Comparison of ENCODE assay signal across 13 mouse cellular contexts in genomic region chr4:125756393-125756792, GRCm38 (mm10).
DNase-seq lines count a peak whose midpoint lies in the region.
"Had no signal": no experiment of that assay in that cellular context is flagged by ENCODE, and none has a peak within 500 bp of the region (broad histone marks: within the 10 kb centered on the region; RNA-seq: fewer than 3 reads in every experiment).

No protein-coding gene starts in this region.

- peak; percentile 5 to 14 for DNase-seq in frontal cortex, postnatal 36 days (ENCODE audit: low spot score in 2 of 2)
- DNase-seq in frontal cortex, postnatal 25 days (ENCODE audit: low spot score in 2 of 2), result no peak
- peak; percentile 15 for DNase-seq in layer of hippocampus, adult 11-12 months (ENCODE audit: low spot score)
- DNase-seq in layer of hippocampus, adult 9-10 months (ENCODE audit: low spot score), result no peak
- peak; percentile 8 to 17 for DNase-seq in right cerebral cortex, adult 2 months (ENCODE audit: low spot score in 2 of 2)
- DNase-seq in right cerebral cortex, postnatal 10 days (ENCODE audit: low spot score in 2 of 2), result no peak
- no peak for DNase-seq in ovary, postnatal 14 days (ENCODE audit: low spot score)
- DNase-seq: adrenal gland, postnatal 10 days; cerebellum, adult 11-12 months; cerebellum, adult 9-10 months; cerebellum, postnatal 25 days; gastrocnemius, postnatal 36 days; heart, adult 18-20 months had no signal

Comparison
In these comparisons a context has a peak if more than half of its experiments do, and no peak if none do; other contexts are left out.
1. DNase-seq: peak in frontal cortex, postnatal 36 days (2 of 2), layer of hippocampus, adult 11-12 months (single experiment) and right cerebral cortex, adult 2 months (2 of 2); none in frontal cortex, postnatal 25 days (0 of 2), layer of hippocampus, adult 9-10 months (single experiment), right cerebral cortex, postnatal 10 days (0 of 2) and ovary, postnatal 14 days (single experiment).